Comparison of ENCODE assay signal across 8 mouse cellular contexts in genomic region chr8:105413391-105413790, GRCm38 (mm10). TPM values are rescaled to one million over a fixed set of nuclear protein-coding genes. Genes with fewer than 3 reads are reported as not detected.
DNase-seq lines count a peak whose midpoint lies in the region; ATAC-seq lines count a peak whose summit lies in the region.

Gene Kctd19, minus strand, starts transcription at chr8:105413502.
Gene Lrrc36, plus strand, starts transcription at chr8:105413571.

- 2% methylated on average over 34 of the region's 34 CpGs for WGBS in heart, embryonic 10.5 days
- WGBS in lung, embryonic 16.5 days = 1% methylated on average over 30 of the region's 34 CpGs

- no peaks in the 10 kb centered on the region for H3K9me3 ChIP-seq in heart, embryonic 10.5 days
- H3K9me3 ChIP-seq in lung, embryonic 16.5 days (ENCODE audit: control insufficient read depth, low read length) = no peaks in the 10 kb centered on the region

- H3K4me1 ChIP-seq in heart, embryonic 10.5 days = peaks cover 7% of the 10 kb centered on the region
- peaks cover 9% of the 10 kb centered on the region for H3K4me1 ChIP-seq in lung, embryonic 16.5 days (replicated peaks; ENCODE audit: control insufficient read depth, insufficient read depth, low read length)

- DNase-seq in A20 (ENCODE audit: low read depth, low spot score) = peak; percentile 36
- peak; percentile 85 for DNase-seq in adrenal gland, postnatal 14 days
- peak; percentile 75 for DNase-seq in embryo, embryonic 9.5 days (ENCODE audit: extremely low spot score)
- DNase-seq in heart, embryonic 10.5 days (ENCODE audit: low spot score) = peak; percentile 85
- peak; percentile 36 for DNase-seq in kidney, adult 9 months
- DNase-seq in retina, postnatal 1 day = peak; percentile 70
- no peak for DNase-seq in adipocyte (ENCODE audit: low spot score)

- no peak within 1 kb of the TSS for H3K27ac ChIP-seq in heart, embryonic 10.5 days
- no peak within 1 kb of the TSS for H3K27ac ChIP-seq in lung, embryonic 16.5 days (ENCODE audit: low read length)

- H3K36me3 ChIP-seq in heart, embryonic 10.5 days = no peaks in the 10 kb centered on the region
- H3K36me3 ChIP-seq in lung, embryonic 16.5 days (ENCODE audit: control insufficient read depth, insufficient read depth, low read length) = no peaks in the 10 kb centered on the region

- H3K4me3 ChIP-seq in heart, embryonic 10.5 days = peak within 1 kb of the TSS; percentile 57
- peak within 1 kb of the TSS; percentile 46 for H3K4me3 ChIP-seq in lung, embryonic 16.5 days (ENCODE audit: low read length)

- H3K9ac ChIP-seq in lung, embryonic 16.5 days (ENCODE audit: low read length) = peak within 1 kb of the TSS; percentile 43

- peak within 1 kb of the TSS; percentile 68 for H3K4me2 ChIP-seq in lung, embryonic 16.5 days (ENCODE audit: low read depth, low read length)

- H3K27me3 ChIP-seq in heart, embryonic 10.5 days (ENCODE audit: insufficient read depth, poor library complexity, severe bottlenecking) = peaks cover 34% of the 10 kb centered on the region
- peaks cover 10% of the 10 kb centered on the region for H3K27me3 ChIP-seq in lung, embryonic 16.5 days (ENCODE audit: control insufficient read depth, insufficient read depth, low read depth, low read length)

- peak; percentile 86 for ATAC-seq in lung, embryonic 16.5 days (ENCODE audit: low read depth)

RNA-seq across cellular contexts. Expression of gene Kctd19, which starts in this region (rescaled TPM):
- 0.26 TPM in 2 replicates for total RNA-seq in adrenal gland, postnatal 14 days (2021)
- polyA plus RNA-seq in heart, embryonic 10.5 days (2016; fragmentation: Nextera tagmentation; extraction: Ambion mirVana) = not detected in 2 replicates
- polyA plus RNA-seq in lung, embryonic 16.5 days (2015; fragmentation: Nextera tagmentation; extraction: Ambion mirVana) = 0.13 and 0.36 TPM in 2 replicates

RNA-seq across cellular contexts. Expression of gene Lrrc36, which starts in this region (rescaled TPM):
- 4.0 and 6.0 TPM in 2 replicates for total RNA-seq in adrenal gland, postnatal 14 days (2021)
- 0.09 TPM in 1 of 2 replicates, not detected in the other for polyA plus RNA-seq in heart, embryonic 10.5 days (2016; fragmentation: Nextera tagmentation; extraction: Ambion mirVana)
- 1.5 and 1.6 TPM in 2 replicates for polyA plus RNA-seq in lung, embryonic 16.5 days (2015; fragmentation: Nextera tagmentation; extraction: Ambion mirVana)

Comparison
In these comparisons a context has a peak if more than half of its experiments do, and no peak if none do; other contexts are left out.
1. Peak in DNase-seq and H3K4me3 ChIP-seq in heart, embryonic 10.5 days; RNA of the genes that start here not detected or under 1 TPM.